Mouse (Mus musculus) T-helper 1 cell (primary cell): Measurements from ENCODE around the gene Gm37419.

Source experiments
- in situ Hi-C: fragments of 300-600 bp; cut with MboI, MseI; formaldehyde crosslinking; loops from one replicate; pipeline ENCODE4 v1.15.1; 2025; ENCODE audit warnings: high pct_unique_total_duplicates

Gm37419 gene

GRCm38 (mm10) chr16:23978495-23978894 lies 9.8 kb upstream of the Gm37419 start:
- in situ Hi-C loops, result no loop called here

- in situ Hi-C loops, result no loop called here
Observed at GRCm38 (mm10) chr16:23979446-23979845, 8.8 kb upstream of the Gm37419 start.

DNA sequence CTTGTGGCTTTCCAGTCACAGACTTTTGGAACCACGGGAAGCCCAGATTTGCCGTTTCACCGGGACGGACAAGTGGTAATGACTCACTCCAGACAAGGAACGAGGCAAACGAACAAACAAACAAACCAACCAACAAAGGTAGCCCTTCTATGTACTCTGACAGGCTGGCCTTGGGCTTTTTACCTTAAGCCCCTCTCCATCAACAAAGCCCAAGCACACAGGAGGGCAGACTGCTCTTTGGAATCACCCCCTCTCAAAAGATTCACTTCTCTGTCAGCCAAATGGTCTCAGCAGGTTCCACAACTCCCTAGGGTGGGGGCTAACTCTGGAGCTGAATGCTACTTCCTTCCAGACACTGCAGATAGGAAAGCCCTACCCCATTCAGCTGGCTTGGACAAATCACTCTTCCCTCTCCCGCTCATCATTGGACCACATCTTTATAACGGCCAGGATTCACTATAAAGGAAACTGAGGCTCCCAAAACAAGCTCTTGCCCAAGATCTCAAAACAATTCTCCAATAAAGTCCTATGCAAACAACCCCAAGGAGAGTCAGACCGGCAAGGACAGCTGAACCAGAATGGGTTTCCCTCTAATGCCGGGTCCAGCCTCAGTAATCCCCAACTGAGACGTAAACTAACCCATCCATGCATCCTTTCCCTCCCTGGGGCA lies 7.9 kb upstream of the Gm37419 start:
- in situ Hi-C loops, result loop anchor here (5.0 to 10.0 kb wide), 5 partner anchors 527 to 1284 kb away; no protein-coding TSS in a partner anchor

DNA sequence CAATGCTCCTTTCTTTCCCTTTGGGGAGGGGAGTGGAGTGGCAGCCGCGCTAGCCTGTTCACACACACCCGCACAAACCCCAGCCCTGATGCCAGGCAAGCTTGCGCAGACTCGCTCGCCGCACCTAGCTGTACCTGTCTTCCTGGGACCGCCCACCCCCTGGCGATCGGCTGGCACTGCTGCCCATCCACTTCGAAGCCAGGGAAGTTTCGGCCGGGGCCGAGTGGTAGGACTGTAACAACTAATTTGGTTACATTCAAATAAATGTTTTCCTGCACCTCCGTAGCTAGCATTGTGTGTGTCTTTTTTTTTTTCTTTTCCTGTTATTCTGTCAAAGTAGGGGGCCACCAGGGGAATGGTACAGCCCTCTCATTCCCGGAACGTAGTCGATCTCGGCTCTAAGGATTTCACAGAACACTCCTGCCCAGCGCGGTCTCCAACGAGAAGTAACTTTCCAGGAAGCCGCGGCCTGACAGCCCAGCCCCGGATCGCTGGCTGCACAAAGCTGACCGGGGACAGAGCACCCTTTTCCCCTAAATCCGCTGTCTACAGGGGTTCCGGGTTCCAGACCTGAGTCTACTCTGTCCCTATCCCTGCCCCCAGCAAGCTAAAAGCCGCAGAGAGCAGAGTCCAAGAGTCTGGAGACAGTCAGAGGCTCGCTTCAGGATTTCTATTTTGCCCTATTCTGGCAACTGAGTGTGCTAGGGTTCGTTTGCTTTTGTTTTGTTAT lies 7.1 kb upstream of the Gm37419 start:
- in situ Hi-C loops, result loop anchor here (5.0 to 10.0 kb wide), 5 partner anchors 526 to 1284 kb away; no protein-coding TSS in a partner anchor

GRCm38 (mm10) chr16:23981925-23982851 lies 6.1 kb upstream of the Gm37419 start:
- in situ Hi-C loops, result loop anchor here (5.0 to 10.0 kb wide), 5 partner anchors 525 to 1283 kb away; no protein-coding TSS in a partner anchor

GRCm38 (mm10) chr16:23982891-23983588 lies 5.2 kb upstream of the Gm37419 start:
- in situ Hi-C loops, result loop anchor here (5.0 to 10.0 kb wide), 5 partner anchors 524 to 1282 kb away; no protein-coding TSS in a partner anchor

DNA sequence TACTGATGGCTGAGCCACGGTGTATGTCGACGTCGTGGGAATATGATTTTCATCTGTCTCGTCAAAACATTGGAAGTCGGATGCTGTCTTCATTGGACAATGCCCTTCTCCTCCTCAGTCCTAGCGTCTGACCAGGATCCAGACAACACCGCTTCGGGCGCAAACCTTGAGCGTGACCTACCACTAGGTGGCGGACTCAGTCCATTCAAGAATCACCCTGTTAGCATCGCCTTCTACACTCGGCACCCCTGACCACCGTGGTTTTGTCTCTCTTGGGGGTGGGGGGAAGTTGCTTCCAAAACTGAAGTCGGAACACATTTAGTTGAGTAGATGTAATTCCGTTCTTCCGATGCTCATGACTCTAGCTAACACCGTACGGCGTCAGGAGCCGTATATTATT lies 4.1 kb upstream of the Gm37419 start:
- in situ Hi-C loops, result loop anchor here (5.0 to 10.0 kb wide), 5 partner anchors 523 to 1281 kb away; no protein-coding TSS in a partner anchor

- in situ Hi-C loops, result loop anchor here (5.0 to 10.0 kb wide), 7 partner anchors 177 to 1280 kb away; partner anchors contain the start of gene Lpp
Observed at GRCm38 (mm10) chr16:23984760-23985466, 3.4 kb upstream of the Gm37419 start.

GRCm38 (mm10) chr16:23985467-23985861 lies 2.8 kb upstream of the Gm37419 start:
- in situ Hi-C loops, result loop anchor here (5.0 to 10.0 kb wide), 5 partner anchors 177 to 1279 kb away; partner anchors contain the start of gene Lpp

- in situ Hi-C loops, result loop anchor here (5.0 to 10.0 kb wide), 5 partner anchors 176 to 1279 kb away; partner anchors contain the start of gene Lpp
Observed at GRCm38 (mm10) chr16:23986176-23986575, 2.1 kb upstream of the Gm37419 start.

DNA sequence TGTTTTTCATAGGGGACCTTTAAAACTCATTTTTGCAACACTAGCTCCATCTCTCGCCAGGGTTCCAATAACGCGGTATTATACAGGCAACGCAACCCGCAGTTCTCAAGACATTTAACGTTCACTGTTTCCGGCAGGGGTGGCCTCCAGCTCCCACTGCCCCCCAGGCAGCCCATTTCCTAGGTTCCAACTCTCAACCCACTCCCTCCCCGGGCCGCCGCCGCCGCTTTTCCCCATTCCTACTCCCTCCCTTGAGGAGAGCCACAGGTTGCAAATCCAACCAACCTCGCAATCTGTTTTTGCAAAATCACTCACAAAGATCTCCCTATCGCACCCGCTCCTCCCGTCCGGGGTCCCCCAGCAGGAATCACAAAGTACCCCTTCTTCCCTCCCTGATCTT lies 1.4 kb upstream of the Gm37419 start:
- in situ Hi-C loops, result loop anchor here (5.0 to 10.0 kb wide), 5 partner anchors 175 to 1278 kb away; partner anchors contain the start of gene Lpp

DNA sequence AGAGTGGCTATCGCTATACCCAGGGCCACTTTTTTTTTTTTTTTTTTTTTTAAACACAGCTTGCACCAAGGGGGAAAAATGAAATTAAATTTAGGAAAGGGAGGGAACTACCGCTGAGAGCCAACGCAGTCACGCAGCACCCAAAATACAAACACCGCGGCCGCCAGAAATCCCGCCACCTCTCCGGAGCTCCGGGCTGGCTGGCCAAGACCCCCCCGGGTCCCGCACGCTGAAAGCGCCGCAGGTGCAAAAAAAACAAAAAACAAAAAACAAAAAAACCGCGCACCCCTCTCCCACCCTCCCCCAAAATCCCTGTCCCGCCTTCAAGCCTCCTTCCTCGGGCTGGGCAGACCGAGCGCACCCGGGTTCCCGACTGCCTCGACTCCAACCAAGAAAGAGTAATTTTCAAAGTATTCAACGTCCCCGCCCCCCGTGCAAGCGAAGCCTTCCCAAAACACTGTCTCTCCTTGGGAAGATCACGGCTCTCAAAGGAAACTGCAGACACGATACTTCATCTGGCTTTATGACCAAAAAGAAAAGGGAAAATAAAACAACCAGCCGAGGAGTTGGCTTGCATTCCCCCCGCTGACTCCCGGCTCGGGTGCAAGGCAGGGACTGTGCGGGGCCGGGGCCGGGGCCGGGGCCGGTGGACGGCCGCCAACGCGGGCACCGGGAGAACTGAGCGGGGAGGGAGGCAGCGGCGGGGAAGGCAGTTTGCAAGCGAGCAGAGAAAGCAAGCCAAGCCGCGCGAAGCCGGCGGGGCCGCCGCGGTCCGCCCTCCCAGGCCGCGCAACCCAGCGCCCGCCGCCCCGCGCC lies 733 bp upstream of the Gm37419 start:
- in situ Hi-C loops, result loop anchor here (5.0 to 10.0 kb wide), 5 partner anchors 175 to 1277 kb away; partner anchors contain the start of gene Lpp

DNA sequence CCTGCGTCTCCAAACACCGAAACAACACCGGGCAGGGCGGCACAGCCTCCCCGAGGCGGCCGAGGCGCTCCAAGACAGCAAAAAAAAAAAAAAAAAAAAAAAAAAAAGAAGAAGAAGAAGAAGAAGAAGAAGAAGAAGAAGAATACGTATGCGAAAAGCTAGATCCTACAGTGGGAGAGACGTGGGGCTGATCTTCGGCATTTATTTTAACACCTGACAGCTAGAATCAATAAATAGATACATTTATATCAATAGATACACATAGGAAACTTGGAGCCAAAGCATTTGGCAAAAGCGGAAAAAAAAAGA lies 171 bp upstream of the Gm37419 start:
- in situ Hi-C loops, result loop anchor here (5.0 to 10.0 kb wide), 5 partner anchors 174 to 1277 kb away; partner anchors contain the start of gene Lpp

- in situ Hi-C loops, result loop anchor here (5.0 to 10.0 kb wide), 6 partner anchors 173 to 1275 kb away; partner anchors contain the start of gene Lpp
Observed at GRCm38 (mm10) chr16:23989209-23990160, 1.2 kb downstream of the Gm37419 start.

- in situ Hi-C loops, result loop anchor here (10.0 kb wide), 1 partner anchor 364 kb away; no protein-coding TSS in a partner anchor
Observed at GRCm38 (mm10) chr16:23990161-23990970, 2.1 kb downstream of the Gm37419 start.

GRCm38 (mm10) chr16:23991170-23991569 lies 2.9 kb downstream of the Gm37419 start:
- in situ Hi-C loops, result loop anchor here (10.0 kb wide), 1 partner anchor 364 kb away; no protein-coding TSS in a partner anchor
